21 mouse cellular contexts compared by ENCODE assay signal in genomic region chr7:118731781-118732180, GRCm38 (mm10). TPM values are rescaled to one million over a fixed set of nuclear protein-coding genes. Genes with fewer than 3 reads are reported as not detected.
DNase-seq lines count a peak whose midpoint lies in the region; ATAC-seq and TF ChIP-seq lines count a peak whose summit lies in the region.
"Had no signal": no experiment of that assay in that cellular context is flagged by ENCODE, and none has a peak within 500 bp of the region (broad histone marks: within the 10 kb centered on the region; RNA-seq: fewer than 3 reads in every experiment).

No protein-coding gene starts in this region.

- no peaks in the 10 kb centered on the region for H3K4me1 ChIP-seq in MEL (ENCODE audit: control insufficient read depth in 1 of 2, insufficient read depth in 2 of 2, low read length in 2 of 2)
- no peaks in the 10 kb centered on the region for H3K4me1 ChIP-seq in midbrain, embryonic 15.5 days
- H3K4me1 ChIP-seq: embryonic facial prominence, embryonic 10.5 days; embryonic facial prominence, embryonic 12.5 days; forebrain, embryonic 12.5 days; forebrain, embryonic 15.5 days had no signal

- no peak overlapping the region for H3K27ac ChIP-seq in MEL (ENCODE audit: control insufficient read depth, low read depth, low read length)
- H3K27ac ChIP-seq in midbrain, embryonic 15.5 days, result no peak overlapping the region
- H3K27ac ChIP-seq: embryonic facial prominence, embryonic 10.5 days; embryonic facial prominence, embryonic 12.5 days; forebrain, embryonic 12.5 days; forebrain, embryonic 15.5 days had no signal

- no peaks in the 10 kb centered on the region for H3K9me3 ChIP-seq in MEL (replicated peaks; ENCODE audit: insufficient read depth, low read length)
- no peaks in the 10 kb centered on the region for H3K9me3 ChIP-seq in midbrain, embryonic 15.5 days
- H3K9me3 ChIP-seq: embryonic facial prominence, embryonic 10.5 days; embryonic facial prominence, embryonic 12.5 days; forebrain, embryonic 12.5 days; forebrain, embryonic 15.5 days had no signal

- WGBS in midbrain, embryonic 15.5 days, result 95% methylated on average over 3 of the region's 3 CpGs

- no peak overlapping the region for H3K9ac ChIP-seq in MEL (ENCODE audit: control insufficient read depth, low read depth, low read length, poor library complexity, severe bottlenecking)
- H3K9ac ChIP-seq in midbrain, embryonic 15.5 days, result no peak overlapping the region
- H3K9ac ChIP-seq: embryonic facial prominence, embryonic 12.5 days; forebrain, embryonic 12.5 days; forebrain, embryonic 15.5 days; forebrain, postnatal 0 days had no signal

- no peak for TF ChIP-seq EP300 in MEL (IDR thresholded peaks at IDR 0.05; ENCODE audit: low read depth in 1 of 2, low read length in 2 of 2)

- ATAC-seq in midbrain, embryonic 15.5 days (replicated peaks), result no peak
- ATAC-seq: forebrain, embryonic 15.5 days; forebrain, postnatal 0 days had no signal

- no peaks in the 10 kb centered on the region for H3K79me2 ChIP-seq in MEL (ENCODE audit: control insufficient read depth, insufficient read depth, low read length, poor library complexity)

- no peak for TF ChIP-seq RAD21 in MEL (IDR thresholded peaks at IDR 0.05; ENCODE audit: low read depth, low read length)

- no peak overlapping the region for H3K4me3 ChIP-seq in MEL (ENCODE audit: control insufficient read depth in 1 of 2, insufficient read depth in 1 of 2, low read depth in 2 of 2, low read length in 2 of 2)
- H3K4me3 ChIP-seq in midbrain, embryonic 15.5 days, result no peak overlapping the region
- H3K4me3 ChIP-seq: embryonic facial prominence, embryonic 10.5 days; embryonic facial prominence, embryonic 12.5 days; forebrain, embryonic 12.5 days; forebrain, embryonic 15.5 days had no signal

- peak; percentile 60 for DNase-seq in gastrocnemius, adult 18-20 months (ENCODE audit: low spot score)
- DNase-seq in gastrocnemius, postnatal 10 days, result no peak
- peak; percentile 5 to 8 for DNase-seq in gastrocnemius, adult 8-10 months (ENCODE audit: low spot score in 2 of 2)
- DNase-seq in gastrocnemius, postnatal 36 days, result no peak
- no peak for DNase-seq in MEL (ENCODE audit: low read depth, low spot score)
- DNase-seq in Muller cell, postnatal 12 days (ENCODE audit: inconsistent ontology term), result peak; percentile 27
- DNase-seq in left cerebral cortex, adult 11 months (ENCODE audit: low spot score), result no peak
- DNase-seq: adrenal gland, adult 2 months; adrenal gland, postnatal 10 days; adrenal gland, postnatal 25 days; cerebellum, adult 11 months; cerebellum, adult 18-20 months; cerebellum, adult 8-10 months; cerebellum, adult 9-11 months; cerebellum, postnatal 25 days; forebrain, postnatal 0 days had no signal

- intact Hi-C loops in gastrocnemius, postnatal 36 days (cut with DNase I), result no loop called here

- no peak for TF ChIP-seq CTCF in MEL (IDR thresholded peaks at IDR 0.05 in 2 of 3, conservative IDR thresholded peaks at IDR 0.05 in 1 of 3; ENCODE audit: control insufficient read depth in 1 of 3, insufficient read depth in 1 of 3, low read depth in 2 of 3, low read length in 3 of 3, poor library complexity in 1 of 3, severe bottlenecking in 1 of 3)

- peaks cover 0 to 2% of the 10 kb centered on the region in 2 experiments; a peak in 2 of 4 replicates for H3K36me3 ChIP-seq in MEL (ENCODE audit: control insufficient read depth in 1 of 2, insufficient read depth in 2 of 2, low read length in 2 of 2)
- H3K36me3 ChIP-seq in midbrain, embryonic 15.5 days (replicated peaks), result peaks cover 51% of the 10 kb centered on the region

- TF ChIP-seq POLR2A in MEL (IDR thresholded peaks at IDR 0.05; ENCODE audit: control insufficient read depth in 1 of 2, insufficient read depth in 1 of 2, low read depth in 1 of 2, low read length in 2 of 2, poor library complexity in 1 of 2), result no peak

- H3K4me2 ChIP-seq in midbrain, embryonic 15.5 days, result no peak overlapping the region
- H3K4me2 ChIP-seq: embryonic facial prominence, embryonic 12.5 days; forebrain, embryonic 12.5 days; forebrain, embryonic 15.5 days had no signal

- no peaks in the 10 kb centered on the region for H3K27me3 ChIP-seq in MEL (ENCODE audit: control insufficient read depth in 1 of 2, insufficient read depth in 2 of 2, low read length in 2 of 2)
- H3K27me3 ChIP-seq in midbrain, embryonic 15.5 days (replicated peaks), result no peaks in the 10 kb centered on the region
- H3K27me3 ChIP-seq: embryonic facial prominence, embryonic 12.5 days; forebrain, embryonic 12.5 days; forebrain, embryonic 15.5 days had no signal

TF ChIP-seq in MEL, 35 proteins besides CTCF, POLR2A, EP300 and RAD21:
- TF ChIP-seq ZNF384 (IDR thresholded peaks at IDR 0.05; ENCODE audit: low read depth, low read length) (0 out of 2 replicates have a peak, but pooled peaks have one; percentile 38), GABPA (IDR thresholded peaks at IDR 0.05; ENCODE audit: low read depth, low read length) (no peak)

RNA-seq across cellular contexts. Expression of gene Vps35l, which starts 8.2 kb away (rescaled TPM):
- 10 to 100 TPM; 20.4 to 20.5 TPM for total RNA-seq in gastrocnemius, adult 18-20 months (2021)
- 10 to 100 TPM; 30.3 to 35.5 TPM for total RNA-seq in gastrocnemius, postnatal 10 days (2021)
- 10 to 100 TPM; 17.0 to 19.5 (median 18.3) TPM for total RNA-seq in gastrocnemius, adult 8-10 months (2022)
- 10 to 100 TPM; 17.7 to 20.2 TPM for total RNA-seq in gastrocnemius, postnatal 36 days (2021)
- 32.7 and 37.6 TPM in 2 replicates for total RNA-seq in MEL (2012; rRNA removed)
- 10 to 100 TPM in 1 of 2 experiments, not detected in 1; 87.4 TPM for polyA plus RNA-seq in MEL (2012; ENCODE audit: insufficient read depth in 1 of 2, insufficient read length in 2 of 2, low read depth in 1 of 2, low replicate concordance in 2 of 2, missing spikeins in 1 of 2)
- 102 and 105 TPM in 2 replicates for polyA plus RNA-seq in midbrain, embryonic 15.5 days (2015; fragmentation: Nextera tagmentation; extraction: Ambion mirVana)

RNA-seq across cellular contexts. Expression of gene Ccp110, which starts 19.4 kb away (rescaled TPM):
- total RNA-seq in gastrocnemius, adult 18-20 months (2021), result 1 to 10 TPM; 2.0 to 3.2 TPM
- 1 to 10 TPM; 4.0 to 5.5 TPM for total RNA-seq in gastrocnemius, postnatal 10 days (2021)
- total RNA-seq in gastrocnemius, adult 8-10 months (2022), result 1 to 10 TPM; 1.4 to 2.7 (median 2.4) TPM
- total RNA-seq in gastrocnemius, postnatal 36 days (2021), result 1 to 10 TPM; 1.9 to 2.3 TPM
- total RNA-seq in MEL (2012; rRNA removed), result 8.9 and 10.4 TPM in 2 replicates
- 10 to 100 TPM in 1 of 2 experiments, not detected in 1; 12.3 TPM for polyA plus RNA-seq in MEL (2012; ENCODE audit: insufficient read depth in 1 of 2, insufficient read length in 2 of 2, low read depth in 1 of 2, low replicate concordance in 2 of 2, missing spikeins in 1 of 2)
- polyA plus RNA-seq in midbrain, embryonic 15.5 days (2015; fragmentation: Nextera tagmentation; extraction: Ambion mirVana), result 29.2 and 30.1 TPM in 2 replicates

RNA-seq across cellular contexts. Expression of gene Gde1, which starts 26.2 kb away (rescaled TPM):
- 10 to 100 TPM; 45.4 to 45.7 TPM for total RNA-seq in gastrocnemius, adult 18-20 months (2021)
- total RNA-seq in gastrocnemius, postnatal 10 days (2021), result 10 to 100 TPM; 31.5 to 32.5 TPM
- 10 to 100 TPM; 46.0 to 55.2 (median 49.7) TPM for total RNA-seq in gastrocnemius, adult 8-10 months (2022)
- total RNA-seq in gastrocnemius, postnatal 36 days (2021), result 10 to 100 TPM; 33.4 to 35.8 TPM
- total RNA-seq in MEL (2012; rRNA removed), result 38.1 and 38.6 TPM in 2 replicates
- polyA plus RNA-seq in MEL (2012; ENCODE audit: insufficient read depth in 1 of 2, insufficient read length in 2 of 2, low read depth in 1 of 2, low replicate concordance in 2 of 2, missing spikeins in 1 of 2), result 10 to 100 TPM in 1 of 2 experiments, not detected in 1; 39.8 TPM
- polyA plus RNA-seq in midbrain, embryonic 15.5 days (2015; fragmentation: Nextera tagmentation; extraction: Ambion mirVana), result 186 and 194 TPM in 2 replicates

Comparison
In these comparisons a context has a peak if more than half of its experiments do, and no peak if none do; other contexts are left out.
1. DNase-seq: peak in gastrocnemius, adult 18-20 months (single experiment), gastrocnemius, adult 8-10 months (2 of 2) and Muller cell, postnatal 12 days (single experiment); none in gastrocnemius, postnatal 10 days (single experiment), gastrocnemius, postnatal 36 days (0 of 2), MEL (single experiment) and left cerebral cortex, adult 11 months (single experiment).